Mouse (Mus musculus) ovary, postnatal 10 days (tissue): ENCODE results near the gene Vmn2r10.
"Not testable (repeated sequence)": the region's sequence is repeated elsewhere in the genome, so short reads cannot be mapped to it uniquely, and the experiment has no call there.

Experiments
- DNase-seq: peaks from one replicate; pipeline ENCODE4 v3.0.0; 2022; ENCODE audit warnings: low spot score

Gene Vmn2r10

GRCm38 (mm10) chr5:109006427-109006826 lies at the start of gene Vmn2r10:
Vmn2r10 (minus strand) TSS chr5:109006527.
- DNase-seq: not testable (repeated sequence)

GRCm38 (mm10) chr5:109055286-109055685 lies 49.0 kb upstream of the Vmn2r10 start:
- DNase-seq: no peak

- DNase-seq: no peak
Observed at GRCm38 (mm10) chr5:109032591-109032990, 26.3 kb upstream of the Vmn2r10 start.

GRCm38 (mm10) chr5:108988924-108989323 lies 17.4 kb downstream of the Vmn2r10 start:
- no peak for DNase-seq
